Mouse (Mus musculus) bone marrow, adult 2 months (tissue): Measurements from ENCODE around the gene Gm49387.

Experiments
- CTCF ChIP-seq: fragments of 200-500 bp; IDR thresholded peaks from 2 replicates; pipeline ENCODE4 v1.5.1; 2011; ENCODE audit warnings: low read length, control low read depth; ENCODE audit not compliant: control insufficient read depth, insufficient read depth
- POLR2A ChIP-seq: fragments of 200-500 bp; IDR thresholded peaks from 2 replicates; pipeline ENCODE4 v1.6.1; 2011; ENCODE audit warnings: low read depth, mild to moderate bottlenecking, control low read depth, low read length, borderline replicate concordance; ENCODE audit not compliant: control insufficient read depth

GRCm38 (mm10) chr14:31510322-31510721 lies 130.4 kb downstream of the Gm49387 start:
- TF ChIP-seq CTCF (no peak), POLR2A (no peak)
